Mouse (Mus musculus): ENCODE data around the gene Tnnt1. TPM values are rescaled to one million over a fixed set of nuclear protein-coding genes. Genes with fewer than 3 reads are reported as not detected.

The Tnnt1 gene
- polyA plus RNA-seq (2012): 0.28 TPM in 1 of 2 replicates, not detected in the other

- Histone ChIP-seq H3K4me3 (replicated peaks) (no peak within 1 kb of the TSS), H3K36me3 (ENCODE audit: control insufficient read depth) (no peaks in the 10 kb centered on the region), H3K4me1 (ENCODE audit: control insufficient read depth) (peaks cover 9% of the 10 kb centered on the region), H3K27me3 (ENCODE audit: control insufficient read depth) (peaks cover 10% of the 10 kb centered on the region), H3K9me3 (ENCODE audit: control insufficient read depth, low read length) (no peaks in the 10 kb centered on the region)
- TF ChIP-seq GATA1 (IDR thresholded peaks at IDR 0.05; ENCODE audit: low read length): no peak
- no peak for TF ChIP-seq TAL1 (IDR thresholded peaks at IDR 0.05; ENCODE audit: low read length)
These were observed at the start of gene Tnnt1 for GRCm38 (mm10) chr7:4516332-4517050. Tnnt1 (minus strand) TSS chr7:4516382.

- H3K9me3 ChIP-seq (ENCODE audit: control insufficient read depth, low read length): no peaks in the 10 kb centered on the region
- no peaks in the 10 kb centered on the region for H3K36me3 ChIP-seq (ENCODE audit: control insufficient read depth)
- H3K4me3 ChIP-seq (replicated peaks): no peak overlapping the region
- no peaks in the 10 kb centered on the region for H3K4me1 ChIP-seq (ENCODE audit: control insufficient read depth)
- no peaks in the 10 kb centered on the region for H3K27me3 ChIP-seq (ENCODE audit: control insufficient read depth)
- TF ChIP-seq GATA1 (IDR thresholded peaks at IDR 0.05; ENCODE audit: low read length): no peak
- no peak for TF ChIP-seq TAL1 (IDR thresholded peaks at IDR 0.05; ENCODE audit: low read length)
These were observed 46.5 kb upstream of the Tnnt1 start for GRCm38 (mm10) chr7:4562660-4563059.

- Histone ChIP-seq H3K4me3 (replicated peaks) (no peak overlapping the region), H3K9me3 (ENCODE audit: control insufficient read depth, low read length) (no peaks in the 10 kb centered on the region), H3K27me3 (ENCODE audit: control insufficient read depth) (no peaks in the 10 kb centered on the region; the same call in 1 of the 2 replicates), H3K36me3 (ENCODE audit: control insufficient read depth) (no peaks in the 10 kb centered on the region), H3K4me1 (ENCODE audit: control insufficient read depth) (no peaks in the 10 kb centered on the region)
- TF ChIP-seq GATA1 (IDR thresholded peaks at IDR 0.05; ENCODE audit: low read length) (no peak), TAL1 (IDR thresholded peaks at IDR 0.05; ENCODE audit: low read length) (no peak)
These were observed 41.0 kb upstream of the Tnnt1 start for GRCm38 (mm10) chr7:4557167-4557560.

- H3K9me3 ChIP-seq (ENCODE audit: control insufficient read depth, low read length): no peaks in the 10 kb centered on the region
- no peaks in the 10 kb centered on the region; the same call in 1 of the 2 replicates for H3K27me3 ChIP-seq (ENCODE audit: control insufficient read depth)
- H3K4me1 ChIP-seq (ENCODE audit: control insufficient read depth): no peaks in the 10 kb centered on the region
- no peaks in the 10 kb centered on the region for H3K36me3 ChIP-seq (ENCODE audit: control insufficient read depth)
- TF ChIP-seq GATA1 (IDR thresholded peaks at IDR 0.05; ENCODE audit: low read length) (no peak), TAL1 (IDR thresholded peaks at IDR 0.05; ENCODE audit: low read length) (no peak)
- no peak overlapping the region for H3K4me3 ChIP-seq (replicated peaks)
These were observed 40.3 kb upstream of the Tnnt1 start for GRCm38 (mm10) chr7:4556256-4557166.

- H3K4me3 ChIP-seq (replicated peaks): no peak within 1 kb of the TSS
- peaks cover 6% of the 10 kb centered on the region for H3K4me1 ChIP-seq (ENCODE audit: control insufficient read depth)
- peaks cover 13% of the 10 kb centered on the region for H3K27me3 ChIP-seq (ENCODE audit: control insufficient read depth)
- no peaks in the 10 kb centered on the region for H3K36me3 ChIP-seq (ENCODE audit: control insufficient read depth)
- no peaks in the 10 kb centered on the region for H3K9me3 ChIP-seq (ENCODE audit: control insufficient read depth, low read length)
- TF ChIP-seq TAL1 (IDR thresholded peaks at IDR 0.05; ENCODE audit: low read length): no peak
These were observed 31.0 kb upstream of the Tnnt1 start, which contains the start of gene Syt5 for GRCm38 (mm10) chr7:4547221-4547641. Syt5 (minus strand) TSS chr7:4547541.

GRCm38 (mm10) chr7:4546591-4547131, 30.5 kb upstream of the Tnnt1 start:
- no peaks in the 10 kb centered on the region for H3K36me3 ChIP-seq (ENCODE audit: control insufficient read depth)
- no peaks in the 10 kb centered on the region for H3K9me3 ChIP-seq (ENCODE audit: control insufficient read depth, low read length)
- peaks cover 13% of the 10 kb centered on the region for H3K27me3 ChIP-seq (ENCODE audit: control insufficient read depth)
- peaks cover 6% of the 10 kb centered on the region for H3K4me1 ChIP-seq (ENCODE audit: control insufficient read depth)
- no peak overlapping the region for H3K4me3 ChIP-seq (replicated peaks)
- TF ChIP-seq TAL1 (IDR thresholded peaks at IDR 0.05; ENCODE audit: low read length) (no peak), GATA1 (IDR thresholded peaks at IDR 0.05; ENCODE audit: low read length) (no peak)

GRCm38 (mm10) chr7:4546050-4546449, 29.9 kb upstream of the Tnnt1 start:
- peaks cover 6% of the 10 kb centered on the region for H3K4me1 ChIP-seq (ENCODE audit: control insufficient read depth)
- no peaks in the 10 kb centered on the region for H3K9me3 ChIP-seq (ENCODE audit: control insufficient read depth, low read length)
- no peak for TF ChIP-seq GATA1 (IDR thresholded peaks at IDR 0.05; ENCODE audit: low read length)
- H3K36me3 ChIP-seq (ENCODE audit: control insufficient read depth): no peaks in the 10 kb centered on the region
- no peak overlapping the region for H3K4me3 ChIP-seq (replicated peaks)
- H3K27me3 ChIP-seq (ENCODE audit: control insufficient read depth): peaks cover 13% of the 10 kb centered on the region

- H3K4me1 ChIP-seq (ENCODE audit: control insufficient read depth): peaks cover 2% of the 10 kb centered on the region; the same call in 1 of the 2 replicates
- no peaks in the 10 kb centered on the region for H3K9me3 ChIP-seq (ENCODE audit: control insufficient read depth, low read length)
- no peaks in the 10 kb centered on the region for H3K36me3 ChIP-seq (ENCODE audit: control insufficient read depth)
- no peak overlapping the region for H3K4me3 ChIP-seq (replicated peaks)
- TF ChIP-seq GATA1 (IDR thresholded peaks at IDR 0.05; ENCODE audit: low read length): no peak
- TF ChIP-seq TAL1 (IDR thresholded peaks at IDR 0.05; ENCODE audit: low read length): no peak
- H3K27me3 ChIP-seq (ENCODE audit: control insufficient read depth): peaks cover 7% of the 10 kb centered on the region
These were observed 25.8 kb upstream of the Tnnt1 start for GRCm38 (mm10) chr7:4542013-4542412.

- TF ChIP-seq GATA1 (IDR thresholded peaks at IDR 0.05; ENCODE audit: low read length): no peak
- TF ChIP-seq TAL1 (IDR thresholded peaks at IDR 0.05; ENCODE audit: low read length): no peak
- Histone ChIP-seq H3K27me3 (ENCODE audit: control insufficient read depth) (no peaks in the 10 kb centered on the region; the same call in none of the 2 replicates), H3K9me3 (ENCODE audit: control insufficient read depth, low read length) (no peaks in the 10 kb centered on the region), H3K4me1 (ENCODE audit: control insufficient read depth) (no peaks in the 10 kb centered on the region; the same call in 1 of the 2 replicates), H3K36me3 (ENCODE audit: control insufficient read depth) (no peaks in the 10 kb centered on the region), H3K4me3 (replicated peaks) (no peak overlapping the region)
These were observed 25.2 kb upstream of the Tnnt1 start for GRCm38 (mm10) chr7:4541344-4541743.
